Mouse (Mus musculus): ENCODE data around the gene Lamb1.

The Lamb1 gene

GRCm38 (mm10) chr12:31252259-31252658 lies 12.8 kb upstream of the Lamb1 start:
- DNase-seq (ENCODE audit: extremely low spot score) = no peak

- no peak for DNase-seq (ENCODE audit: extremely low spot score)
Observed at GRCm38 (mm10) chr12:31254978-31255377, 10.1 kb upstream of the Lamb1 start.

DNA sequence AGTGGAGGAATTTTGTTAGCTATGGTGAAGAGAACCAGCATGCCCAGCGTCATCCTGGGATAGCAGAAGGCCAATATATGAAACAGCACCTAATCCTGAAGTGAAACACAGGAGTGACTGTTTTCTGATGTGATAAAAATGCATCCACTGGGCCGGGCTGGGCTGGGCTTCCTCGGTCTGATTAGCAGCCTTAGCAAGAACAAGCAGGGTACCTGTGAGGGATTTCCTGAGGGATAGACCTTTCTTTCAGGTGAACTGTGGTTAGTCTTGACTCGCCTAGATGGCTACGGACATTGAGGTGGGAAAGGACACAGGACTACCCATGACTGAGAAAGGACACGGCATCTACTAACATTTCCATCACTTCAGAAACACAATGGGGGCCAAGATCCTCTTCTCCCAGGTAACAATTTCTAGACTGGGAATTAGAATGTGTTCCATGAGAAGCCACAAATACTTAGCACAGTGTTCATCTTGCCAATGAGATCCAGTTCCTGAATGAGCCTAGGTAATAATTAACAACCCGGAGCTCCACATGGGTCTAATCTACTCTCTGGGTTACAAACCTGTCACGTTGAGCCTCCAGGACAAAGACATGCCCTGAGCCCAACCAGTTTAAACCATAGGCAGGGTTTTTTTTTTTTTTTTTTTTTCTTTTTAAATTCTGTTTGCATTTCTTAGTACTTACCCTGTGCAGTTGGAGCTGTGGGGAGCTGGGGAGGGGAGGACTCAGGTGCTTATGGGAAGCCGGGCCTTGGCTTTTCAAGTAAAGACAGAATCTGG lies 8.7 kb upstream of the Lamb1 start:
- DNase-seq (ENCODE audit: extremely low spot score) = no peak

- no peak for DNase-seq (ENCODE audit: extremely low spot score)
Observed at GRCm38 (mm10) chr12:31261882-31262281, 3.2 kb upstream of the Lamb1 start.

- DNase-seq (ENCODE audit: extremely low spot score) = no peak
Observed at GRCm38 (mm10) chr12:31263921-31264320, 1.1 kb upstream of the Lamb1 start.

- peak; percentile 56 for DNase-seq (ENCODE audit: extremely low spot score)
Observed at GRCm38 (mm10) chr12:31265722-31266431, 843 bp downstream of the Lamb1 start.

GRCm38 (mm10) chr12:31266686-31267085 lies 1.7 kb downstream of the Lamb1 start:
- peak; percentile 50 for DNase-seq (ENCODE audit: extremely low spot score)

- DNase-seq (ENCODE audit: extremely low spot score) = no peak
Observed at GRCm38 (mm10) chr12:31267363-31267762, 2.3 kb downstream of the Lamb1 start.

- DNase-seq (ENCODE audit: extremely low spot score) = no peak
Observed at GRCm38 (mm10) chr12:31268315-31268714, 3.3 kb downstream of the Lamb1 start.

DNA sequence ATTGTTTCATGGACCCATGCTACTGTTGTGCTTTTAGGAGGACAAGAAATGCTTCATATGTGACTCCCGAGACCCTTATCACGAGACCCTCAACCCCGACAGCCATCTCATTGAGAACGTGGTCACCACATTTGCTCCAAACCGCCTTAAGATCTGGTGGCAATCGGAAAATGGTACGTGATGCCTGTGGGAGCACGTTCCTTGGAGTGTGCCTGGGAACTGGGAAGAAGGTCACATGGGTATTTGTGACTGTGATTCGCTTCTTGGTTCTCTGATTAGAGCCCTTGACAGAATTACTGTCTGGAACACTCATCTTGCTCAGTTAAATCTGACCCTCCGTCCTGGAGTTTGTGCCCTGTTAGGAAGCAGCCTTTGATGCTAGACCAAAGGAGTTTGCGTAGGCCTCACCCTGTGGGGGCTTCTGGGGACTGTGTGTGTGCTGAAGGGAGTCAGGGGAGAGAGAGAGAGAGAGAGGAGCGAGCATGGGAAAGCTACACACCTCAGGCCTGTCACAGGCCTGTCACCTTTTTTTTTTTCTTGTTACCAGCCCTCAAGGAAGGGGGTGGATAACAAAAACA lies 4.1 kb downstream of the Lamb1 start:
- no peak for DNase-seq (ENCODE audit: extremely low spot score)

- no peak for DNase-seq (ENCODE audit: extremely low spot score)
Observed at GRCm38 (mm10) chr12:31270361-31270760, 5.3 kb downstream of the Lamb1 start.

DNA sequence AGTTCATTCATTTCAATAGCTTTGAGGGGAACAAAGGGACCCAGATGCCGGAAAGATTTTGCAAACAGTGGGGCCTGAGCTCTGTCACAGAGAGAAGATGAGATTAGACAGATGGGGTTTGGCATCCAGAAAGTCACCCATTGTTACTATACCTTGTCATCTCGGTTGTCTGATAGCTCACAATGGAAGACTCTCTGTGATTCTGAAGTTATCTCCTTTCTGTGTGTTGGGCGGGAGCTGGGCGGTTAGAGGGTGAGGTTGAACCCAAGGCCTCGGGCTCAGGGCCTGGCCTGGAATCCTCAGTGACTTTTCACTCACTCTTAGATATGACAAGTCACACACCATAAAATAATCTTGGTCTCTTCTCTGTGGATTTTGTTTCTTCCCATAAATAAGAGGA lies 5.7 kb downstream of the Lamb1 start:
- DNase-seq (ENCODE audit: extremely low spot score) = no peak

DNA sequence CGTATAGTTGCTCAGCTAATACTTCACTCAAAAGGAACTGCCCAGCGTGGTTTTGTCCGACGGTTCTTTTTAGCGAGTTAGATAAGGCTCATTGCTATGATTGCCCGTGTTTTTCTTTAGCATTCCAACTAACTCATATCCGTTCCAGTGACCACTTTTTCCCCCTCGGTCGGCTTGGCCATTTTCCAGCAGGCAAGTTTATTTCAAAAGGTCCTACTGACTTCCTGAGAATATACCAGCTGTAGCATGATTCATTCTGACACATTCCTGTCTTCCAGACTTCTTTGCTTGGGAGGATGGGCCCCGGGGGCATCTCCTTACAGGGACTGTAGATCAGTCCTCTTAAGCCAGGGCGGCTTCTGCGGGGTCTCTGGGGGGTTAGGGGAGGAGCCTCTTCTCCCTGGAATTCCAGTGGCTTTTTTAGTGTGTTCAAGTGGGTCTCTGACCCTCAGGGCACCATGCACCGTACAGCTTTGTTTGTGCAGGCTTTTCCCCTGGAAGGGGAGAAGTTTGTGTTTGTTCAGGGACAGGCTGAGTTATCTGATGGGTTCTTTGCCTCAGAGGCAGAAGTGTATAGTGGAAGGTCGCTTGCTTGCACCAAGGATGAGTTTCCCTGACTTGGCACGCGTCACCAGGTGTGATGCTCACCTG lies 6.5 kb downstream of the Lamb1 start:
- DNase-seq (ENCODE audit: extremely low spot score) = peak; percentile 71

DNA sequence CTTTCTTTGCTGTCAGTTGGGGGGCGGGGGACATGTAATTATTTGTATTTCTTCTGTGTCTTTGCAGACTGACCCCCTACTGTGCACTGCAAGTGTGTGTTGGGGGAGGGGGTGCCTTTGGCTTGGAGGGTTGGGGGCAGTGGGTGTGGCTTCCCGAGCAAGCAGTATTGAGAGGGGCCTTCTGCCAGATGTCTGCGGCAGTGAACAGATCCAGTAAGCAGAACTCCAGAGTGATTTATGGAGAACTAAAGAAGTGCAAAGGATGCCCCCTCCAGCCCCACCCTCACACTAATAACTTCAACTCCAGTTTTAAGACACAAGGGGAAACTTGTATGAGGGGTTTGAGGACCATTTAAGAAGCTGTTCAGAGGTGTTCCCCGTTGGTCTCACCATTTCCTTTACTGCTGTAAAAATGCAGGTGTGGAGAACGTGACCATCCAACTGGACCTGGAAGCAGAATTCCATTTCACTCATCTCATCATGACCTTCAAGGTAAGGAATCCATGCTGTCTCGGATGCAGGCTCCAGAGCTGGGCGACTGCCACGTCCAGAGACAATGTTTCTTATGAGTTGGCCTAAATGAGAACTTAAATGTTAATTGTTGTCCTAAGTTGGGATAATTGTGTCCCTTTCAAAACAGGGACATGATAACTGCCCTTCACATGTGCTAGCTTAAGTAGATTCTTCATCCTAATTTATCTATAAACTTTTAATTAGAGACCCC lies 7.1 kb downstream of the Lamb1 start:
- no peak for DNase-seq (ENCODE audit: extremely low spot score)

- no peak for DNase-seq (ENCODE audit: extremely low spot score)
Observed at GRCm38 (mm10) chr12:31272846-31273245, 7.8 kb downstream of the Lamb1 start.

DNA sequence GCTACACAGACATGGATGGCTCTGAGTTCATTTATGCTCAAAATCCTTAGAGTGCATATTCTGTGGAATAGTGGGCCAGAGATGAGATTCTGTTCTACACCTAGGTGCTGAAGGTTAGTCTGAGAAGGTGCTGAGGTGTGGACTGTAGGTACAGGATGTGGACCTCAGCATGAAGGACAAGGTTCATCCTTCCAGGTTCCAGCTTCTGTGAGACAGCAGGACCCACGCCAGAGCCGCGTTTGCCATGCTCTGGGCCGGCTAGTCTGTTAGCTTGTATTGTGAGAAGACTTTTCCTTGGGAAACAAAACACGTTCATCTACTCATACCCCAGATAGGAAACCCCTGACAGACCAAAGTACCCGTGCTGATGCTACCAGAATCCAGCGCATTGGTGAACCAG lies 8.6 kb downstream of the Lamb1 start:
- DNase-seq (ENCODE audit: extremely low spot score) = no peak

DNA sequence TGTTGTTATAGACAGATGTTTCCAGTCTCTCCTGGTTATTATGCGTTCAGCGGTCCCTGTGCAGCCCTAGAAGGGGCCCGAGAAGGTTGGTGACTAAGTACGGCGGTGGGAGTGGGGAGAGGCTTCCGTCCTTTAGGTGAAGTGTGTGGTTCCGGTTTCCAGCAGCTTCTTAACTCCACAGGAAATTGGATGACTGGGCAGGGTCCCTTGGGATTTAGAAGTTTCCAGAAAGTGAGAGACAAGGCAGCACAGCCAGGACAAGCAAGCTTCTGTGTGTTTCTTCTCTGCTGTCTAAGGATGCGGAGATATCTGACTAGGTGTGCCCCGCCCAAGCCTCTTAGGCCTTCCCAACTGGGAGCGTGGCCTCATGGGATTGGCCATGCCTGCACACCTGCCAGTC lies 10.4 kb downstream of the Lamb1 start:
- DNase-seq (ENCODE audit: extremely low spot score) = no peak

DNA sequence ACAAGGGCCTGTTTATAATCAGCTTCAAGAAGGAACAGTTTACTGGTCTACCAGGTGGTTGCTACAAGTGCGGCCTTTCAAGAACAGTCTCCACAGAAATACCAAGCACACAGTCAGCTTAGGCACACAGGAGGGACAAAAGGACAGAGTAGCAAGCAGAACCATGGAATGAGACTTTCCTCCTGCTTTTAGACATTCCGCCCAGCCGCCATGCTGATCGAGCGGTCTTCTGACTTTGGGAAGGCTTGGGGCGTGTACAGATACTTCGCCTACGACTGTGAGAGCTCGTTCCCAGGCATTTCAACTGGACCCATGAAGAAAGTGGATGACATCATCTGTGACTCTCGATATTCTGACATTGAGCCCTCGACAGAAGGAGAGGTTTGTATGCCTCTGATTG lies 13.2 kb downstream of the Lamb1 start:
- no peak for DNase-seq (ENCODE audit: extremely low spot score)

GRCm38 (mm10) chr12:31280318-31280717 lies 15.3 kb downstream of the Lamb1 start:
- DNase-seq (ENCODE audit: extremely low spot score) = no peak

GRCm38 (mm10) chr12:31281100-31281591 lies 16.1 kb downstream of the Lamb1 start:
- no peak for DNase-seq (ENCODE audit: extremely low spot score)

DNA sequence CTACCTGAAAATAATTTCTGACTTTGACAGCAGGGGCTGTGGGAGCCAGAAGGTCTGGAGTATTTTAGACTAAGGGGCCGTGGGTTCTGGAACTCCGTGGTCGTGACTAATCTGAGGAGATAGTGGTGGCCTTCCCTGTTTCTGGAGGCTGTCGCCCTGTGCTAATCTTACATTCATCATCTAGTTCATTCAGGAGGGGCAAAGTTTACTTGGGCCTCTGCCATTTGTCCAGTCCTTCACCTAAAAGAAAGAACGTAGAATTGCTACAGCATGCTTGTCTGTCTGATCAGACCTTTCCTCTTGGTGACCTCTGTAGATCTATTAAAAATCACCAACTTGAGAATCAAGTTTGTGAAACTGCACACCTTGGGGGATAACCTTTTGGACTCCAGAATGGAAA lies 17.2 kb downstream of the Lamb1 start:
- no peak for DNase-seq (ENCODE audit: extremely low spot score)

GRCm38 (mm10) chr12:31283131-31283530 lies 18.1 kb downstream of the Lamb1 start:
- no peak for DNase-seq (ENCODE audit: extremely low spot score)
